Mouse (Mus musculus) left cerebral cortex, adult 11 months (tissue): ENCODE data around the gene Hic2.
A peak's percentile ranks its signal among the peaks of the same experiment; 100 is the strongest.

Experiments
- DNase-seq: peaks from one replicate; pipeline ENCODE4 v3.0.0; 2022; ENCODE audit warnings: low spot score

Gene Hic2

GRCm38 (mm10) chr16:17233702-17234498, 528 bp downstream of the Hic2 start:
- peak; percentile 24 for DNase-seq

DNA sequence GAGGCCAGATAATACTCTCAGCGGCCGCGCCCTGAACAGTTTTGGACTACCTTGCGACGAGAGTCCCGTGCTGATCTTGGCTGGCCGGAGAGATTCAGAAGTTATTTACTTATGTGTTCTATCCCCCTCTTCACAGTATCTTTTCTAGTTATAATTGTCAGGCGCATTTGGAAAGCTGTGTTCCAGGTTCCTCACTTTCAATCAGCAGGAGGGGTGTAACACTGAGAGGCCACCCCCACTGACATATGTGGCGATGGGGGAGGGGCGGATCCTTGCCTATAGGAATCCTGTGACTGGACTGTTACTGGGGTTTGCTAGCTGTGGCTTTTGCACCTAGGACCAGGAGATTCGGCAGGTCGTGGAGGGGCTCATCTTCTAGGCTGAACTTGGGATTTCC, 1.1 kb downstream of the Hic2 start:
- DNase-seq, result no peak

DNA sequence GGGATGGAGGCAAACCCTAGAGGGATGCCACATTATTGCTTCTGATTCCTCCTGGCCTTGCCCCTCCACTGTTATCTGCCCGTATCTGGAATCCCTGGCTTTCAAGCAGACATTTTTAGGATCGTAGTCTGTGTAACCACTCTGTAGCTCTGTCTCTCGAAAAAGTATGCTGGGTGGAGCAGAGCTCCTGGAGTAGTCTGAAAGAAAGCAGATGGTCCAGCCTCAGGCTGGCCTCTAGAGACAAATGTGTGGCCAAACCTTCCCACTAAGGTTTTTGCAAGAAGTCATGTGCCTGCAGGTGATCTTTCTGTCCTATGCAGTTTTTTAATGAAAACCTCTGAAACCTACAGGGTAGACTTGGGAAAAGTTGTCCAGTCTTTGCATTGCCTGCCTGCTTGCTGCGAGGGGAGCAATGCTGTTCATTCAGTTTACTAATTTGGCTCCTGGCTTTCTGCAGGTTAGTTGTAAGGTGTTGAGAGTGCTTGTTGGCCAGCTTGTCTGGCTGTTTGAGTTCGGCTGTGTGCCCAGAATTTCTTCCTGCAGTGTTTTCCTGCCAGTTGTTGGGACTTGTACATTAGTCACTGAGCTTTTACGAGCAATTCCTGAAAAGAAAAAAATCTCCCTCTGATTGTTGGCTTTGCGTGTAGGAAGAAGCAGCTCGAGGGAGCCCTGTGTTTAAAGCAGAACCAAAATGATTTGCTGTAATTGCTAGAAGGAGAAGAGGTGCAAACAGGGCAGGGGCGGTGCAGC, 1.7 kb downstream of the Hic2 start:
- no peak for DNase-seq

DNA sequence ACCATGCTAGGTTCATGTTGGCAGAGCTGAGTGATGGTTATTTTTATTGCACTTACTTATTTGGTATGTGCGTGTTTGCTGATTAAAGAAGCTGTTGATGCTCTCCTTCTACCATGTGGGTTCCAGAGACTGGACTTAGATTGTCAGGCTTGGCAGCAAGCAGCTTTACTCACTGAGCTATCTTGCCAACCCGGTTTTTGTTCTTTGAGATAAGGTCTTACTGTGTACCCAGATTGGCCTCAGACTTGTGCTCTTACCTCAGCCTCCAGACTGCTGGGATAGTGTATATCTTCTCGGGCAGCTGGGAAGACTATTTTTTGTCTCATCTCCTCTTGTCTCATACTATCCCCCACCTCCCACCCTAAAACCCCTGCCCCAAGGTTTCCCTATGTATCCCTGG, 4.3 kb downstream of the Hic2 start:
- DNase-seq, result no peak

DNA sequence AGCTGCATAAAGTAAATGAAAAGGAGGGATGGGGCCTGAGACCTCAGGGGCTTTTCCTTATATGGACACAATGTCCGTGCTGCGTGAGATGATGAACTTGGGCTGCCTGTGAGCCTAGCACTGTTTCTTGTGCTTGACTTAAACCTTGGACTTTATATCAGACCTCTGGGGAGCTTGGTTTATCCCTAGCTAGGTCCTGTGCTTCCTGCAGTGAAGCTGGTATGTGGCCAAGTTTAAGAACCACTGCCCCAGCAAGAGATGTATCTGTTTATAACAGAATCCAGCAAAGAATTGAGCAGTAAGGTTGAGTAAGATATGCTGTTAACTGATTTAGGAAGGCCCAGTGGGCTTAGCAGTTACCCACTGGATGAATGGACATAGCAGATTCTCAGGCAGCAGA, 6.0 kb downstream of the Hic2 start:
- DNase-seq, result no peak

GRCm38 (mm10) chr16:17243731-17244130, 10.4 kb downstream of the Hic2 start:
- no peak for DNase-seq

GRCm38 (mm10) chr16:17244996-17245395, 11.6 kb downstream of the Hic2 start:
- DNase-seq, result no peak

DNA sequence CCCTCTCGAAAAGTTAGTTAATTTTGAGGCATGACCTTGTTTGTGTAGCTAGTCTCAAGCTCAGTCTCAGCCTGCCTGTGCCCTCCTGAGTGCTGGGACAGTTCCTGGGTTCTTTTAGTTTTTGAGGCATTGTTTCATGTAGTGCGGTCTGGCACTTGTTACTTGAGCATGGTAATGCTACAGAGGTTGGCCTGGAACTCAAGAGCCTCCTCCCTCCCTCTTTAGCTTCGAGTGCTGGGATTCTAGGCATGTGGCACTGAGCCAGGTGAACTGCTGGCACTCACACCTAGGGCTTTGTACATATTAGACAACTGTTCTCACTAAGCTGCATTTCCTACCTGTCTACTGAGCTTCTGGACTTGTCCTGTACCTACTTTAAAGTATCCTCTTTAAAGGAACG, 14.4 kb downstream of the Hic2 start:
- no peak for DNase-seq

DNA sequence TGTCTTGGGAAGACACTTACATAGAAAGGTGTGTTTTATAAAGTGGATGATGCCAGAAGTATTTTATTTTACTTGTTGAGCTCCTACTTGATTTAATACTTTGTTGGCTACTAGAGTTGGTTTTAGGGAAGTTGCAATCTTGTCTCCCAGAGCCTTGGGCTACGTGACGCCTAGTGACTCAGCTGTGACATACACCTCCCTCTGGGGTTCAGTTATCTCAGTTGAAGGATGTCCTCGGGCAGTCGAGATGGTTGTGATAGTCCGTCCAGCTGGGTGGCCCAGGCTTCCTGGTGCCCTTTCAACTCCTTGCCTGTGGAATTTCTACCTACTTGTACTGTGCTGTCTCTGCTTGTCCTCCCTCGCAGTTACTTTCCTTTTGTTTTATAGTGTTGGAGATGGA, 15.8 kb downstream of the Hic2 start:
- DNase-seq, result no peak

- no peak for DNase-seq
Measured at GRCm38 (mm10) chr16:17251539-17251938, 18.2 kb downstream of the Hic2 start.

DNA sequence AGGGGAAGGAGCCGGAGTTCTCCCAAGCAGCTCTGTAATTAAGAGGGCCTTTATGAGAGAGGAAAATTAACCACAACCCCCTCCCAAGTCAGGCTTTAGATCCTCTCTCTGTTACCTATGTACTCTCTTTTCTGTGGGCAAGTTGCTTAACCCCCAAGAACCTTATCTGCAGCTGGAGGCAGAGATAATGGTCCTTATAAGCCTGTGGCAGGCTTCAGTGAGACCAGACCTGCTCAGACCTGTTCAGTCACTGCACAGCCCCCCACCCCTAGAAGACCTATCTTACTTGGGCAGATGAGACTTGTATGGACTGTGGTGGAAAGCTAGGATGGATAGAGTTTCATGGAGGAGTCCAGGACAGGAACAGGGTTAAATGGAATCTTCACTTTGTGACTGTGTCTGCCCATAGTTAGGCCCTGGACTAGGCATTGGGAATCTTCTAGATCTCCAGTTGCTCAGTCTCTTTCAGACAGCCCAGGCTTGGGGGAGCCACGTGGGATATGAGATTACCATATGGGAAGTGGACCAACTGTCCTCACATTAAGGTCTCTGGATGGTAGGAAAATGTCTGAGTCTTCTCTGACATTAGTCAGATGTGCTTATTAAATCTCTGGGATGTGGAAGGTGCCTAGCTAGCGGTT, 18.8 kb downstream of the Hic2 start:
- DNase-seq, result no peak

- no peak for DNase-seq
Measured at GRCm38 (mm10) chr16:17252841-17253240, 19.5 kb downstream of the Hic2 start.

- no peak for DNase-seq
Measured at GRCm38 (mm10) chr16:17254005-17254597, 20.7 kb downstream of the Hic2 start.

DNA sequence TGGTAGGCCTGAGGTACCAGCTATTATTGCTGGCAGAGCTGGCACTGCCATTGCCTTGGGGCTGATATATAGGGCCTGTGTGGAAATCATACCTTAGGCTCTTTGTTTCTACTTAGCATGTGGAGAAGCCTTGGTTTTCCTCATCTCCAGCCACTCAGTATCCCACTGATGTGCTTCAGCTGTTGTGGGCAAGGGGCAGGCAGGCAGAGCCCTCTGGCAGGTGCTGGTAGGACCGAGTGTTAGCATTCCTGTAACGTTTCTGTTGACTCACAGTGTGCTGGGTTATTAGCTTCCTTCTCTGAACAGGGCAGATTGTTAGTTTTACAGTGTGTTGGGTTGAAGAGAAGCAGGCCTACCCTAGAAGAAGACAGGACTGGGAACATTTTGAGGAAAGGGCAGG, 21.9 kb downstream of the Hic2 start:
- no peak for DNase-seq

GRCm38 (mm10) chr16:17257359-17257821, 24.0 kb downstream of the Hic2 start:
- no peak for DNase-seq

- no peak for DNase-seq
Measured at GRCm38 (mm10) chr16:17258917-17259316, 25.5 kb downstream of the Hic2 start.

- DNase-seq, result no peak
Measured at GRCm38 (mm10) chr16:17261341-17261740, 28.0 kb downstream of the Hic2 start.

DNA sequence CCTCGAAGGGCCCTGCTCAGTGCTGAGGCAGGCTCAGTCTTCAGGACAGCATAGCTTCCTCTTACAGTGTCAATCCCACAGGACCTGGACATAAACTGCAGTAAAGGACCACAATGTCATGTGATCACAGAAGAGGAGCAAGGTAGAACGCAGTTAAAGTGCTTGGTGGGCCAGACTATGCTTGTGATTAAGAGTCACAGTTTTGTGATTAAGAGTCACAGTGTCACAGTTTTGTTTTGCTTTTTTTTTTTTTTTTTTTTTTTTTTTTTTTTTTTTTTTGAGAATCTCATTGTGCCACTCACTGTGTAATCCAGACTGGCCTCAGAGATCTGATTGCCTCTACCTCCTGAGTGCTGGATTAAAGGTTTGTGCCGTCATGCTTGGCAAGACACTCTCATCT, 32.7 kb downstream of the Hic2 start:
- DNase-seq, result no peak

GRCm38 (mm10) chr16:17267937-17268336, 34.6 kb downstream of the Hic2 start:
- no peak for DNase-seq

DNA sequence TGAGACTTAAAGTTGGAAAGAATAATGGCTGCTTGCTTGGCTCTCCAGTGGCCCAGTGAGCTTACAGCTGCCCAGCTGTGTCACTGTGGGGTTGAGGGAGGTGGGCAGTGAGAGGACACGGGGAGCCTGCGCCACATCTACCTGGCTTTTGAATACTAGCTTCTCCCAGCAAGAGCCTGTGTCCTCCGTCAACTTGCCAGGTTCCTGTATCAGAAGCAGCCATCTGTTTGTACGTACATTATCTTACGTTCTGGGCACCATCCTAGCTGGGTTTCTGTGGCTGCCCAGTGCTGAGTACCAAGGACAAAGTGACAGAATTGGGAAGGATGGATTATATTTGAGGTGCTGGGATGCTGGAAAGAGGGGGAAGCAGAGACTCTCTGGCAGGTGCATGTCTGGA, 36.5 kb downstream of the Hic2 start:
- no peak for DNase-seq

- no peak for DNase-seq
Measured at GRCm38 (mm10) chr16:17271124-17271523, 37.8 kb downstream of the Hic2 start.

- no peak for DNase-seq
Measured at GRCm38 (mm10) chr16:17271856-17272255, 38.5 kb downstream of the Hic2 start.

DNA sequence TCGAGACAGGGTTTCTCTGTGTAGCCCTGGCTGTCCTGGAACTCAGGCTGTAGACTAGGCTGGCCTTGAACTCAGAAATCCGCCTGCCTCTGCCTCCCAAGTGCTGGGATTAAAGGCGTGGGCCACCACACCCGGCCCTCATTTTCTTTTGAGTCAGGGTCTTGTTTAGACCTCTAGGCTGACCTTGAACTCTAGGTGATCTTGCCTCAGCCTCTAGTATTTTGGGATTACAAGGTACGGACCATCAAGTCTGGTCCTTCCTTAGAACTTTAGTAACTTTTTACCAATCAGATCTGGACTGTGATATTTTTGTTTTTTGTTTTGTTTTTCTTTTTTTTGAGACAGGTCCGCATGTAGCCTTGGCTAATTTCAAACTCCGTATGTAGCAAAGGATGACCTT, 42.3 kb downstream of the Hic2 start, which contains the start of gene Tmem191c:
Gene Tmem191c (plus strand): TSS at position 357 of the 400 bp plus-strand sequence.
- DNase-seq, result no peak
